Mouse (Mus musculus): ENCODE measurements around the gene Acp6. TPM values are rescaled to one million over a fixed set of nuclear protein-coding genes. Genes with fewer than 3 reads are reported as not detected.

The Acp6 gene
- polyA plus RNA-seq, 1 experiment from 2014 or later, result 19.0 TPM

Other genes starting within 250 kb of the Acp6 start
- 0.04 TPM in 1 of 2 replicates, not detected in the other for gene Gja8, start 232.8 kb upstream of the Acp6 start, polyA plus RNA-seq (2015; fragmentation: Nextera tagmentation; extraction: Ambion mirVana)
- 98.7 and 111 TPM in 2 replicates for gene Bcl9, start 139.1 kb downstream of the Acp6 start, polyA plus RNA-seq (2015; fragmentation: Nextera tagmentation; extraction: Ambion mirVana)

Data from midbrain, embryonic 13.5 days (tissue).